Mouse (Mus musculus) liver, adult 2 months (tissue): ENCODE measurements around the gene Yod1.

Experiments used
- CTCF ChIP-seq: fragments of 200-500 bp; IDR thresholded peaks from 2 replicates; pipeline ENCODE4 v1.5.1; 2011; ENCODE audit warnings: low read depth, low read length, control low read depth
- POLR2A ChIP-seq: fragments of 200-500 bp; IDR thresholded peaks from 2 replicates; pipeline ENCODE4 v1.6.1; 2011; ENCODE audit warnings: low read length, control low read depth; ENCODE audit not compliant: insufficient read depth; ENCODE audit errors: extremely low read depth

DNA sequence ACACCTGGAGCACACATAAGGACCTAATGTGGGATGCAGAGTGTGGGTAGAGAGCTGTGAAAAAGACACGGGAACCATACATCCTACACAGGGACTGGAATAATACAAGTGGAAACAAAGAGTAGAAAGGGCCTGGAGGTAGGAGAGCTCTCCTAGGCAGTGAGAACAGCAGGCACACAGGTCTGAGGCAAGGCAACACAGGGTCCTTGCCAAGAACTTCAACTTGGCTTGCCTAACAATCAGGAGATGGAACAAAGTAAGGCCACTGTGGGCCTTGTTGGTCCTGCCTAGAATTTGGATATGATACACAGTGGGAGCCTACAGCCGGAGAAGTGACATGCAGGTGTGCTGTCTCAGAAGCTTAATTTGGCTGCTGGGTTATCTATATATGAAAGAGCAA lies 52.8 kb downstream of the Yod1 start:
- TF ChIP-seq POLR2A, result no peak
- TF ChIP-seq CTCF, result no peak
